Mouse (Mus musculus) liver (tissue): ENCODE measurements at regions not wholly inside any gene's neighbourhood (a gene's known extent, or its start where the extent isn't known, plus 50 kb on each side); places are given as distances from the start of the nearest gene placed in this dataset.

Source experiments
- DNase-seq: peaks from one replicate; pipeline ENCODE4 v3.0.0-alpha.2; 2020; ENCODE audit warnings: mixed read lengths

- DNase-seq, result no peak
Measured at GRCm38 (mm10) chr15:7006271-7006670, 84.1 kb upstream of the Lifr start.

DNA sequence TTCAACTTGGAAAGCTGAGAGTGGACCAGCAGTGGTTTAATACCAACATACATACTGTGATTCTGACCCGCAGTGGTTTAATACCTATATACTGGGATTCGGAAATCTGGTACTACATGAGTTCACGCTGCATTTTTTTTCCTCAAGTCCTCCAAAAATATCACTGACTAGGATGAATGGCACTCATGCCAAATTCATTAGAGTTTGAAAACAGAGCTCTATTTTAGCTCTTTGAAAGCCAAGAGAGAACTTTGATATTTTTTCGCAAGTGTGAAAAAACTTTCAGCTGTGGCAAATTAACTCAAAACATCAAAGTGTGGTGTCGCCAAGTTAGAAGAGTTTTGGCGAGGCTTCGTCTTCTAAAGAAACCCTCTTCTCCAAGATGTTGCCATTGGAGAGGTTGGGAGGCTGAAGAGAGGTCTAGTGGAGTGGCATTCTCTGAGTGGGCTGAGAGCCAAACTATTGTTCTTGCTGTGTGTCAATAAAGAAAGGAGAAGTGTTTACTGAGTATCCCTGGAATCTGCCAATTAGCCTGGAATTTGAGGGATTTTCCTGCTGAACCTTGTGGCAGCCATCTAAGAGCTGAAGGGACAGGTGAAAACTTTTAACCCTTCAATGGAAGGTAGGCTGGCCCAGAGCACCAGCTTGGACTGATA is 81.6 kb upstream of the Lifr start:
- no peak for DNase-seq

- DNase-seq, result no peak
Measured at GRCm38 (mm10) chr15:7010966-7011695, 79.3 kb upstream of the Lifr start.

- no peak for DNase-seq
Measured at GRCm38 (mm10) chr15:7011696-7012070, 78.7 kb upstream of the Lifr start.

DNA sequence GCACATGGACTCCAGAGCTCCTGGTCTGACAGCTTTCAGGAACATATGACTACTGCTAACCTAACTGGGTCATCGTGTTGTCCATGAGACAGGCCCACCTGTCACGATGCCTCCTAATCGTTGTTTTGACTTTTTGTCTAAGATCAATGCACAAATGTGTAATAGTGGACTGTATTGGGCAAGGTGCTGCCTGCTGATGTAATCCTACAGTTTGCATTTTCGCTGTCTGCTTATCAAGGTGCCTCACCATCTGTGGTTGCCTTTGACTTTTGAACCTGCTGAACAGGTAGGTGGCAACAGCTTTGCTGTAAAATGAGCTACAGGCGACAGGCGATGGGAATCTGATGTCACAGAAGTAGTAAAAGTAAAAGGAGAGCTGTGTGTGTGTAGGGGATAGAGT is 78.0 kb upstream of the Lifr start:
- no peak for DNase-seq

GRCm38 (mm10) chr15:7013047-7013446 is 77.4 kb upstream of the Lifr start:
- no peak for DNase-seq

DNA sequence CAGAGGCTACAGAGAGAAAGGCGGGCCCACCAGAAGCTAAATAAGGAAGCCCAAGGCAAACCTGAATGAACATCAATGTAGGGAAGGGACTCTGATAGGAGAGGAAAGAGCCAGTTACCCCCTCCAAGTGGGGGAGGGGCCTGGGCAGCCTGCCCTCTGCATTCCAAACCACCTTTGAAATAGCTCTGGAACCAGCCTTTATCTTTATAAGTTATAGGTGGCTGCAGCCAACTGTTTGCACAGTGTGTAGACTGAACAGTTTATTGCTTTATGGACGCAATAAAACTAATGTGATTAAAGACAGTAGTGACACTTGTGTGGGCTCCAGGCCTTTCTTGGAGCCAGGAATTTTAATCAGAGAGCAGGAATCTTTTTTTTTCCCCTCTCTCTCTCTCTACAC is 75.4 kb upstream of the Lifr start:
- DNase-seq, result no peak

DNA sequence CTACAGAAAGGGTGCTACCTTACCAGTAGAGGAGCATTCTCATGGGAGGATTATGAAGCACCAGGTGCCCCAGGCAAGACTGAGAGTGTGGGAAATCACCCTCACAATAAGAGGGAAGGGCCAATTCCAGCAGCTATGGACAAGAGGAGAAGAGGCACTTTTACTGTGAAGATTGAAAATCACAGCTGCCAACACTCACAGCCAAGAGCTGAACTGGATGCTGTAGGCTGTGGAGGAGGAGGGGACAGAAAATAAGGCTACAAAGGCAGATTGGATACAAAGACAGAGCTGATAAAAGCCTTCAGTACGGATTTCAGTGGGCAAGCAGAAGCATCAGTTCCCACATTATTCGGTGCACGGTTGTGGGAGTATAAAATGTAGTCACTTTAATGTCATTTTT is 74.4 kb upstream of the Lifr start:
- DNase-seq, result no peak

- no peak for DNase-seq
Measured at GRCm38 (mm10) chr15:7017281-7017845, 73.1 kb upstream of the Lifr start.

DNA sequence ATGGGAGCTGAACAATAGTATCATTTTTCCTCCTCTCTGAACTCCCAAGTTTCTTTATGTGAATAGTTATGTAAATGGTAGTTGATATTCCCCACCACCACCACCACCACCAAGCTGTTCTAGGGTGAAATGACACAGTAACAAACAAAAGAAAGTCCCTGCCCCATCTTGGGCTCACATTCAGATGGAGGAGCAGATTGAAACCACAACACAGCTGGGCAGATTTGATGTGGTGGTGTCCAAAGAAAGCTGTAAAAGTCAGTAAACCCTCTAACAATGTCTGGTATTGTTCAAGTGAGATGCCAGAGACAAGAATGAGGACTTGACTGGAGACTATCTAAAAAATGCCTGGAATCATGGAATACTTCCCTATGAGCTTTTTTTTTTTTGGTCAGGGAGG is 67.8 kb upstream of the Lifr start:
- DNase-seq, result no peak

GRCm38 (mm10) chr15:7025194-7025593 is 65.2 kb upstream of the Lifr start:
- DNase-seq, result no peak

DNA sequence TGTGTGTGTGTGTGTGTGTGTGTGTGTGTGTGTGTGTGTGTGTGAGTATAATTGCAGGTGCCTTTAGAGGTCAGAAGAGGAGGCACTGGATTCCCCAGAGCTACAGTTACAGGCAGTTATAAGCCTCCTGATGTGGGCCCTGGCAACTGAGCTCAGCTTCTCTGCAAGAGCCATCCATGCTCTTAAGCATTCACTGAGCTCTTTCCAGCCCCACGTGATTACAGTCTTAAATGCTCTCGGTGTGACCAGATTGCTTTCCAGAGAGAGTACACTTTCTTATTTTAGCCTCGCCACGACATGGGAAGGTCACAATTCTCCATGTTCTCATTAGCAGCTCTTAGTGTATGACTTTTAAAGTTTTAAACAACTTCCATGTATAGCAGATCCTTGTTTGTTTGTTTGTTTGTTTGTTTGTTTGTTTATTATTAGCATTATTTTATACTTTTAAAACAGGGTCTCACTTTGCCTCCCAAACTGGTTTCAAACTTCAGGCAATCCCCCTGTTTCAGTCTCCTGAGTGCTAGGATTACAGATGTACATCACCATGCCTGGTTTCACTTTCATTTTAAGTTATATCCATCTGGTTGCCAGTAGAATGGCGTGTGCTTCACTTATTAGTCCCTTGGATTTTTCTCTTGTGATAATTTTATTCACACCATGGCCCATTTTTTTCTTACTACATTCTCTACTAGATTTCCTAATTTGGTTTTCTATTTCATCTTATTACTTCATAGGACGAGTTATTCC is 58.9 kb upstream of the Lifr start:
- DNase-seq, result no peak

DNA sequence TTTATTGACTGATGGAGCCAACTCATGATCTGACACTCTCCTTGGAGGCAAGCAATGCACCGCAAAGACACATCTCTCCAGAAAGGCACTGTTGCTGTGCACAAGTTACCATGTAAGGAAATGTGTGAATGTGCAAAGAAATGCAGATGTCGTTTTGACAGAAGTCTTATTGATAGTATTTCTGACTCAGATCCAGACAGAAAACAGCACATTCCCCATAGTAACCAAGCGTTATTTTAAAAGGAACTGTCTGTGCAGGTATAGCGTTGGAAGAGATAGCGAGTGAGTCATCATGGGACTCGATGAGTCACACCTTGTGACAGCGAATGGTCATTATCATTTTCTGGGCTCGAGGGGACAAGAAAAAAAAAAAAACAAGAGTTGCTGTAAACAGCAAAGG is 52.9 kb upstream of the Lifr start:
- no peak for DNase-seq

GRCm38 (mm10) chr15:7039119-7039518 is 51.3 kb upstream of the Lifr start:
- DNase-seq, result no peak

- no peak for DNase-seq
Measured at GRCm38 (mm10) chr15:7039825-7040224, 50.6 kb upstream of the Lifr start.
